Mouse (Mus musculus) liver, postnatal 0 days (tissue): ENCODE measurements at regions not wholly inside any gene's neighbourhood (a gene's known extent, or its start where the extent isn't known, plus 50 kb on each side); places are given as distances from the start of the nearest gene placed in this dataset.

Experiments
- ATAC-seq: fragments of 200-750 bp; cut with Nextera tagmentation; 2 replicates; pipeline ENCODE4 v1.8.0; 2017; ENCODE audit warnings: mild to moderate bottlenecking, moderate library complexity
- DNase-seq: peaks from one replicate; pipeline ENCODE4 v3.0.0-alpha.2; 2016
- H3K27ac ChIP-seq: fragments of 300-500 bp; sonication (generic); 2 replicates; pipeline ENCODE4 v1.5.1; 2014; ENCODE audit warnings: antibody characterized with exemption, moderate library complexity, mild to moderate bottlenecking, low read depth
- H3K27me3 ChIP-seq: fragments of 300-500 bp; sonication (generic); 2 replicates; pipeline ENCODE4 v1.6.1; 2014; ENCODE audit warnings: low read length, control low read depth, mixed read lengths; ENCODE audit not compliant: insufficient read depth
- H3K36me3 ChIP-seq: fragments of 300-500 bp; sonication (generic); replicated peaks from 2 replicates; pipeline ENCODE4 v1.6.1; 2014; ENCODE audit warnings: mild to moderate bottlenecking, control low read depth, low read length, moderate library complexity, mixed read lengths; ENCODE audit not compliant: insufficient read depth
- H3K4me1 ChIP-seq: fragments of 300-500 bp; sonication (generic); 2 replicates; pipeline ENCODE4 v1.6.1; 2014; ENCODE audit warnings: antibody characterized with exemption, mild to moderate bottlenecking, control low read depth; ENCODE audit not compliant: insufficient read depth
- H3K4me2 ChIP-seq: fragments of 300-500 bp; sonication (generic); 2 replicates; pipeline ENCODE4 v1.6.1; 2014; ENCODE audit warnings: low read depth, mild to moderate bottlenecking, low read length, moderate library complexity, mixed read lengths
- H3K4me3 ChIP-seq: fragments of 300-500 bp; sonication (generic); 2 replicates; pipeline ENCODE4 v1.5.1; 2014; ENCODE audit warnings: low read depth, low read length
- H3K9ac ChIP-seq: fragments of 300-500 bp; sonication (generic); replicated peaks from 2 replicates; pipeline ENCODE4 v1.6.1; 2014; ENCODE audit warnings: mild to moderate bottlenecking, moderate library complexity
- H3K9me3 ChIP-seq: fragments of 300-500 bp; sonication (generic); 2 replicates; pipeline ENCODE4 v1.6.1; 2016; ENCODE audit warnings: mild to moderate bottlenecking, control low read depth, low read length, mixed read lengths
- CTCF ChIP-seq: sonication (generic); IDR thresholded peaks from 2 replicates; pipeline ENCODE4 v1.5.1; 2016; ENCODE audit warnings: antibody characterized with exemption, low read depth
- EP300 ChIP-seq: IDR thresholded peaks from 2 replicates; pipeline ENCODE4 v1.6.1; 2016; ENCODE audit warnings: antibody characterized with exemption, low read depth, mild to moderate bottlenecking
- WGBS: fragments of 180-500 bp; shearing (Covaris S2); extraction: QIAGEN DNeasy Blood & Tissue Kit; methylation state at CpG from one replicate; pipeline ENCODE4 v1.1.7; 2014; ENCODE audit not compliant: insufficient replicate concordance; 5-methylcytosine and 5-hydroxymethylcytosine counted together

DNA sequence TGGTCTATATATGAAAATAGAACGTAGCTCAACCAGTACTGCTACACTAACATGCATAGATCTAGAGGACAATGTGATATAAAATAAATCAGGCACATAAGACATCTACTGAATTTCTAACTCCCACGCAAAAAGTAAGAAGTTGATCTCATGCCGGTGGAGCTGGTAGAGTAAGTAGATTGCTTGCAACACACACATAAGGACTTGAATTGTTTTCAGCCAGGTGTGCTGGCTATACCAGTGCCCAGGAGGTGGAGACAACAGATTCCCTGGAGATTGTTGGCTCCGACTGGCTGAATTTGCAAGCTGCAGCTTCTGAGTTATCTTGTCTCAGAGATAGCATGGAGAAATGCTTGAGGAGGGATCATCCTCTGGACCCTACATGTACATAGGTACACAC, 331.6 kb upstream of the Tenm3 start:
- H3K4me2 ChIP-seq = no peak overlapping the region
- WGBS = 71% methylated on average over 4 of the region's 4 CpGs
- TF ChIP-seq EP300 (no peak), CTCF (no peak)

DNA sequence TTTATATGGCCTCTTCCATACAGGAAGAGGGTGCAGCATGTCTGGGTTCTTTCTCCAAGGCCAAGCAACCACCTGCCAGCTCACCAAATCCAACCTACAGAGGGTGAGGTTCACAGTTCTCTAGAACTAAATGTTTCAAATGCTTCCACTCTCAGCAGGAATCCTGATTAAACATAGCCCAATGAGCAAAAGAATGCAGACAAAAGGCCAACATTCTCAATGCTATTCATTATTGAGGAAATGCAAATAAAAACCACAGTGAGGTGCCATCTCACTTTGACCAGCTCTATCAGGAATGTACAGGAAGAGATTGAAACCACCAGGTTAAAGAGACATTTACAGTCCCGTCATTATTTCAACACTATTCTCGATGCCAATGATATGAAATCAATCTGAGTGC, 331.2 kb upstream of the Tenm3 start:
- H3K4me1 ChIP-seq = no peaks in the 10 kb centered on the region
- H3K36me3 ChIP-seq = no peaks in the 10 kb centered on the region
- no peak overlapping the region for H3K27ac ChIP-seq
- WGBS = 76% methylated on average over 2 of the region's 2 CpGs
- no peak for TF ChIP-seq EP300
- no peak for ATAC-seq
- no peak overlapping the region for H3K4me2 ChIP-seq
- no peak for DNase-seq
- H3K4me3 ChIP-seq = no peak overlapping the region
- no peaks in the 10 kb centered on the region for H3K9me3 ChIP-seq
- no peak overlapping the region for H3K9ac ChIP-seq
- H3K27me3 ChIP-seq = no peaks in the 10 kb centered on the region

More for the DNA sequence above, 331.6 kb upstream of the Tenm3 start:
- no peaks in the 10 kb centered on the region for H3K9me3 ChIP-seq
- H3K9ac ChIP-seq = no peak overlapping the region
- no peaks in the 10 kb centered on the region for H3K4me1 ChIP-seq
- no peaks in the 10 kb centered on the region for H3K27me3 ChIP-seq
- H3K27ac ChIP-seq = no peak overlapping the region
- H3K4me3 ChIP-seq = no peak overlapping the region
- no peak for ATAC-seq
- no peaks in the 10 kb centered on the region for H3K36me3 ChIP-seq
- no peak for DNase-seq

DNA sequence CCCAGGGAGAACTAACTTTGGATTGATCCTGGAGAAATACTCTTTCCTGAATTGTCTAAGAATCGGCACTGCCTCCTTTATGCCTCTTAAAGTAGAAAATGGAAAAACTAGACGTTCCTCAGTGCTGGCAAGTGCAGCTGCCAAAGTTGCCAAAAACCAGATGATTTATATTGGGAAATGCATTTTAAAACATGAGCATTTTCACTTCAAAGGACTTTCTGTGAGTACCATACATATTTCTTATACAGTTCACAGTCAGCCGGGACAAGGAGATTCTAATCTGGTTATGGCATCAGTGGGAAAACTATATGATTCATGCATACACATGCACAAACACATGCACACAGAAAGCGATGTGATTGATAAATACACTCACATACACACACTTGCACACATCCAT, 315.6 kb upstream of the Tenm3 start:
- whole genome bisulfite sequencing = 70% methylated on average over 4 of the region's 4 CpGs
- no peaks in the 10 kb centered on the region for H3K9me3 ChIP-seq
- H3K4me2 ChIP-seq = no peak overlapping the region
- no peaks in the 10 kb centered on the region for H3K36me3 ChIP-seq
- H3K27me3 ChIP-seq = no peaks in the 10 kb centered on the region
- no peaks in the 10 kb centered on the region for H3K4me1 ChIP-seq
- H3K27ac ChIP-seq = no peak overlapping the region
- H3K9ac ChIP-seq = no peak overlapping the region
- TF ChIP-seq EP300 (no peak), CTCF (no peak)
- no peak for ATAC-seq
- no peak overlapping the region for H3K4me3 ChIP-seq
- no peak for DNase-seq

DNA sequence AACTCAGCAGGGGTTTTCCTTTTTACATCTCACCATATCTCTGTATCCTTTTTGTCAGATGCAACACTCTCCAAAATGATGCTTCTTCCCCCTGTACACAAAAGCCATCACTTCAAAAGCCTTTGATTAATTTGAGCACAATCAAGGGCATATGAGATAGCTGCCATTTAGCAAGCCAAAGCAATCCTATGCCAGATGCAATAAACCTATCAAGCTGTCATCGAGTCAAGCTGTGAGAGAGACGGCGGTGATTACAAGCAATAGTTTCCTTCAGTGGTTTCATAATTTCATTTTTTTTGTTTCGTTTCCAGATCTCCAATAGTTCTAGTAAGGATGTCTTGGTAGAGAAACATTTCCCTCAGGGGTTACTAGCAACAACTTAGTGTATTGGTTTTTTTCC, 314.4 kb upstream of the Tenm3 start:
- no peak overlapping the region for H3K9ac ChIP-seq
- 69% methylated on average over 4 of the region's 4 CpGs for WGBS
- DNase-seq = no peak

DNA sequence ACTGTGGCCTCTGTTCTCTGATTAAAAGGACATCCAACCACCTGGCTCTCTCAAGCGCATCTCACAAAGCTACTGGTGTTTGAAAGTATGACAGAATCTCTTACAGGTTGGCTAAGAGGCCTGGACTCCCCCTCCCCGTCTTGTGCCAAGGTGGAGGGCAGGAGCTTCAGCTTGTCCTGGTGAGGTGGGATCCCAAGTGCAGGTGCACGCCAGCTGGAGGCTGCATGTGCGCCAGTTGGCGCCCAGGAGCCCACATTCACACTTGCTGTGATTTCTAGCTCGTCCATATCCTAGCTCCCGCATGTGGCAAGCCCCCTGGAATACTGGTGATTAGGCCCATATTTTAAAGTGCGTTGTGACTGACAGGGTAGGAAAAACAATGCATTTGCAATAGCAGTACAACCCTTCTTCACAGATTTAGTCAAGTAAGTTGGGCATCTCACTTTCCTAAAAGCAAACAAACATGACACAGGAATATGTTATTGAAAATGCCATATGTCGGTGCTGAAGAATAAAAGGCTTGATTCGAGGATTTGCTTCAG, 292.8 kb upstream of the Tenm3 start:
- Histone ChIP-seq H3K9me3 (no peaks in the 10 kb centered on the region), H3K9ac (no peak overlapping the region), H3K4me2 (no peak overlapping the region), H3K4me3 (no peak overlapping the region), H3K27ac (no peak overlapping the region), H3K4me1 (no peaks in the 10 kb centered on the region), H3K36me3 (no peaks in the 10 kb centered on the region), H3K27me3 (no peaks in the 10 kb centered on the region)
- WGBS = 79% methylated on average over 10 of the region's 10 CpGs
- DNase-seq = no peak
- no peak for TF ChIP-seq EP300
- TF ChIP-seq CTCF = no peak
- no peak for ATAC-seq

More for the DNA sequence above, 314.4 kb upstream of the Tenm3 start:
- Histone ChIP-seq H3K9me3 (no peaks in the 10 kb centered on the region), H3K27ac (no peak overlapping the region), H3K4me2 (no peak overlapping the region), H3K4me1 (no peaks in the 10 kb centered on the region), H3K4me3 (no peak overlapping the region), H3K36me3 (no peaks in the 10 kb centered on the region), H3K27me3 (no peaks in the 10 kb centered on the region)
- no peak for TF ChIP-seq EP300
- TF ChIP-seq CTCF = no peak
- ATAC-seq = no peak

DNA sequence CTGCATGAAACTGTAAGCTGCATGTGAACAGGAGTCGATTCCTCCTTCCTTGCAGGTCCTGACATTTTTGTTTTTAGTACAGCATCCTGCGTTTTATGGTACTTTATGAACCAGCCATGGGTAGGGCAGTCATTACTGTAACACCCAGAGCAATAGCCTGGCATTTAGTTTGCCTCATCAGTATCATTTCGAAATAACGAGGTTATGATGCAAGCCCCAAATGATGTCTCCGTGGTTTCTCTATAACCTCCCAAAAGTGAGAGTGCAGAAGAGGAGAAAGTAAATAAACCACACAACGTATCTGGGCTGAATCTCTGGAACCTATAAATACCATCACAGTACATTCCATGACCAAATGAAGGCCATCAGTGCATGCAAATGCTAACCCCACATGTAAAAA, 265.3 kb upstream of the Tenm3 start:
- Histone ChIP-seq H3K9ac (no peak overlapping the region), H3K36me3 (no peaks in the 10 kb centered on the region), H3K27ac (no peak overlapping the region), H3K4me3 (no peak overlapping the region), H3K9me3 (no peaks in the 10 kb centered on the region), H3K4me2 (no peak overlapping the region), H3K4me1 (no peaks in the 10 kb centered on the region), H3K27me3 (no peaks in the 10 kb centered on the region)
- DNase-seq (no peak), ATAC-seq (no peak)
- WGBS = 73% methylated on average over 6 of the region's 6 CpGs
- TF ChIP-seq CTCF = no peak
- TF ChIP-seq EP300 = no peak

DNA sequence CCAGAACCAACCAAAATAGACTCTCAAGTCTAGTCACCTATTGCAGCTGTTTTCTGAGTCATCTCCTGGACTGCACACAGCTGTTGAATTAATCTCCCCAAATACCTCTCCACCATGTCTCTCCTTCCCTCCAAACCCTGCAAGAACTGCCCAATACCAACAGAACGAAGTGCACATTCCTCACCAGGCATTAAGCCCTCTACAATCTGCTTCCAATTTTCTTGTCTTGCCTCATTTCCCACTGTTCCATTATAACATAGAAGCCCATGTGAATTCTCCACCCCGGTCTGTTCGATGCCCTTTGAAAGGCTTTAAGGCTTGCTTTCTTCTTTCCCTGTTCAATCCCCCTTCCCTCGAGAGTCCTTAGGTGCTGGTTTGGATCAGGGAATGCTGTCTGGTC, 264.9 kb upstream of the Tenm3 start:
- H3K9me3 ChIP-seq = no peaks in the 10 kb centered on the region
- no peak overlapping the region for H3K9ac ChIP-seq
- no peaks in the 10 kb centered on the region for H3K36me3 ChIP-seq
- WGBS = 75% methylated on average over 4 of the region's 4 CpGs
- no peaks in the 10 kb centered on the region for H3K4me1 ChIP-seq
- H3K27me3 ChIP-seq = no peaks in the 10 kb centered on the region
- H3K4me2 ChIP-seq = no peak overlapping the region
- H3K27ac ChIP-seq = no peak overlapping the region
- ATAC-seq (no peak), DNase-seq (no peak)
- H3K4me3 ChIP-seq = no peak overlapping the region
- TF ChIP-seq EP300 = no peak
- TF ChIP-seq CTCF = no peak
